Mouse (Mus musculus): ENCODE data around the gene Tcerg1l. TPM values are rescaled to one million over a fixed set of nuclear protein-coding genes. Genes with fewer than 3 reads are reported as not detected.

The Tcerg1l gene
- not detected for polyA plus RNA-seq (2017; shearing (Covaris generic))

GRCm38 (mm10) chr7:138397485-138398181 is at the start of gene Tcerg1l:
TSS of gene Tcerg1l (minus strand) at chr7:138397730.

All from inflammation-experienced regulatory T-cells, adult 16 weeks (primary cell).